Mouse (Mus musculus): ENCODE measurements around the gene D930007J09Rik.

DNA sequence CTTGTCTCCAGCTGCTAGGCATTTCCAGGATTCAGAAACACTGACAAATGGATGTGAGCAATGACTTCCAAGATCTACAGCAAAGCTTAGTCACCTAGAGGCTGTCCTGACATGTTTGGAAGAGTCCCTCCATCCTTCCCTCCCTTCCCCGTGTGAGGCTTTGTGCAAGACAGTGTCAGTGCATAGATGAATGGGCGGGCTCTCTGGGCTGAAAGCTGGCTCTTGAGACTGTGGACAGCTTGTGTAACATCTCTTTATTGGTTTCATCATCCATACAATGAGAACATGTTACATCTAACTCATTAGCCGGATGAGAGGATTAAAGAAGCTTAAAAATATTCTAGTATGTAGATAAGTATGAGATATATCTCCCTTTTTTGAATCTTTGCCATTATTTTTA is 30.1 kb upstream of the D930007J09Rik start:
- no peak for TF ChIP-seq POLR2A (IDR thresholded peaks at IDR 0.05; ENCODE audit: insufficient read depth, low read depth, low read length)
- no peak for TF ChIP-seq CTCF (IDR thresholded peaks at IDR 0.05; ENCODE audit: insufficient read depth, low read depth, low read length)
